Mouse (Mus musculus) G1E (cell line): ENCODE results near the gene Meis2. TPM values are rescaled to one million over a fixed set of nuclear protein-coding genes. Genes with fewer than 3 reads are reported as not detected.

Experiments
- ATAC-seq: 2 replicates; pipeline ENCODE4 v1.8.0; 2016; ENCODE audit warnings: mild to moderate bottlenecking; ENCODE audit not compliant: insufficient number of reproducible peaks, poor library complexity, low FRiP score, severe bottlenecking; ENCODE audit errors: extremely low read depth
- DNase-seq: peaks from one replicate; pipeline ENCODE4 v3.0.0; 2012; ENCODE audit warnings: low spot score
- H3K27me3 ChIP-seq: 2 replicates; pipeline ENCODE4 v1.6.1; 2012; ENCODE audit warnings: mild to moderate bottlenecking, low read length, inconsistent platforms; ENCODE audit not compliant: insufficient read depth
- H3K36me3 ChIP-seq: replicated peaks from 2 replicates; pipeline ENCODE3; 2012; ENCODE audit warnings: mild to moderate bottlenecking, inconsistent platforms
- H3K4me1 ChIP-seq: 2 replicates; pipeline ENCODE4 v1.6.1; 2012; ENCODE audit warnings: low read depth, low read length, inconsistent platforms, mixed read lengths; ENCODE audit not compliant: insufficient read depth
- H3K4me3 ChIP-seq: 2 replicates; pipeline ENCODE4 v1.5.1; 2012; ENCODE audit warnings: low read depth, mild to moderate bottlenecking, inconsistent platforms, low read length, moderate library complexity, mixed read lengths
- H3K9me3 ChIP-seq: replicated peaks from 2 replicates; pipeline ENCODE4 v1.6.1; 2012; ENCODE audit warnings: inconsistent platforms
- CTCF ChIP-seq: IDR thresholded peaks from 2 replicates; pipeline ENCODE4 v1.5.1; 2012; ENCODE audit warnings: low read depth, low read length, inconsistent platforms, mixed read lengths
- GATA1 ChIP-seq: IDR thresholded peaks from 2 replicates; pipeline ENCODE4 v1.6.1; 2012; ENCODE audit warnings: borderline replicate concordance, low read length, inconsistent platforms, mixed read lengths
- GATA2 ChIP-seq: IDR thresholded peaks from 2 replicates; pipeline ENCODE4 v1.6.1; 2012; ENCODE audit warnings: low read depth, low read length, inconsistent platforms, borderline replicate concordance
- POLR2AphosphoS5 ChIP-seq: IDR thresholded peaks from 2 replicates; pipeline ENCODE4 v1.6.1; 2012; ENCODE audit warnings: low read depth, low read length, inconsistent platforms; ENCODE audit not compliant: insufficient replicate concordance
- TAL1 ChIP-seq: conservative IDR thresholded peaks from 2 replicates; pipeline ENCODE4 v1.6.1; 2012; ENCODE audit warnings: low read depth, low read length, inconsistent platforms, mixed read lengths
- polyA plus RNA-seq: library from polyadenylated mRNA; stranded (reverse); fragments of >175 nt; gene quantifications from 2 replicates; pipeline ENCODE4 v1.2.3, GENCODE M21; 2012
- total RNA-seq, 2 experiments: library from RNA; stranded (forward) in 1 of 2; stranded (reverse) in 1 of 2; fragments of 200-1000 nt in 1 of 2; fragments of >200 nt in 1 of 2; fragmentation: Nextera tagmentation in 1 of 2; gene quantifications; 2 replicates each; pipeline ENCODE4 v1.2.3; 2014 to 2017

The Meis2 gene
- total and polyA plus RNA-seq, 3 experiments: 0.27 to 4.3 (median 3.2) TPM

DNA sequence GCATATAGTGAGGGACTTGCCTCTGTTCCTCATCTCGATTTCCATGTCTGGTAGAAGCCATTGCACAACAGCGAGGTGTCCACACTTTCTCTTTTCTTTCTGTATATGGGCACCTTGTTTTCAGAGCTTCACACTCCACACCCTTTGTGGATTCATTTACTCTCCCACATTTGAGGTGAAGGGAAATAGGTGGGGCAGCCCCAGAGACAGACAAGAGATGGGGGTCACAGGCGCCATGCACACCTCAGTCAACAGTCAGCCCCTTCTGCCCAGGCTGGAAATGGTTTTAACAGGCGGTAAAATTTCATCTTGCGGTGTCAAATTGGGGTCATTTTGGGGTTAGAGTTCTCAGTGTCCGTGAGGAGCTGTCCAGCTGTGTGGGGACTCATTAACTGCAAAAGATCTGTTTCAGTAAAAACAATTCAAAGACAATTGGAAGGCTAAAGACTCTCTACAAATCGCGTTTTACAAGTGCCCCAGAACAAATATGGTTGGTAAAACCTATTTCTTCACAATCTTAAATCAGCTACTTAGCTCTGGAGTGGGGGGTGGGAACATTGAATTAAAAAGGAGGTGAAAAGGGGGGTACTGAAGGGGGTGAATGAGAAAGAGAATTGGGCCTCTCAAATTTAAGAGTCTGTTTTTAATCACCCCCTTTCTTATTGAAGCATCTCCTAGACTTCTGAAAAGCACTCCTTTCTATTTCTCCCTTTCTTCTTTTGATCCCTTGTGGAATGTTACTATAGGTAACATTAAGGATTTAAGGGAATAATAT is 4.0 kb upstream of the Meis2 start:
- TF ChIP-seq CTCF (no peak), GATA1 (no peak), POLR2AphosphoS5 (no peak), TAL1 (no peak)
- no peak for ATAC-seq
- no peak for DNase-seq
- H3K27me3 ChIP-seq: no peaks in the 10 kb centered on the region
- no peak overlapping the region for H3K4me3 ChIP-seq
- H3K4me1 ChIP-seq: no peaks in the 10 kb centered on the region
- H3K9me3 ChIP-seq: peaks cover 34% of the 10 kb centered on the region
- H3K36me3 ChIP-seq: no peaks in the 10 kb centered on the region

DNA sequence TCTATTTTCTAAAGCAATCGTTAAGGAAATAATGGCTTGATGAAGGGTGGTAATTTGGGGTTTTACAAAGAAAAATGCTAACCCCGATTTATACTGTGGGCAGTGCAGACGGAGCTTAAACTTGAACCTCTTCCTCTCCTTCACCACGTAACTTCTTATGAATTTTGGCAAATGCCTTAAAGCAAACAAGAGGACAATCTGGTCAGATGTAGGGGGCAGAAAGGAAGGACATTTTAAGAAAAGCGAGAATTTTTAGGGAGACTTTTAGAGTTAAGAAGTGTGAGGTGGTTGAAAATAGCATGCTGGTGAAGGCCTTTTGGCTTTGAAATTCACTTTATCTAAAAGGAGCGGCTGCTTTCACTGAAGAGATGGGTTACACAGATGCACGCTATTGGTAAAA is 3.3 kb upstream of the Meis2 start:
- Histone ChIP-seq H3K9me3 (peaks cover 38% of the 10 kb centered on the region), H3K27me3 (no peaks in the 10 kb centered on the region), H3K4me3 (no peak overlapping the region), H3K4me1 (no peaks in the 10 kb centered on the region), H3K36me3 (no peaks in the 10 kb centered on the region)
- TF ChIP-seq GATA1 (no peak), CTCF (no peak), GATA2 (no peak), TAL1 (no peak)
- DNase-seq: no peak
- ATAC-seq: no peak

DNA sequence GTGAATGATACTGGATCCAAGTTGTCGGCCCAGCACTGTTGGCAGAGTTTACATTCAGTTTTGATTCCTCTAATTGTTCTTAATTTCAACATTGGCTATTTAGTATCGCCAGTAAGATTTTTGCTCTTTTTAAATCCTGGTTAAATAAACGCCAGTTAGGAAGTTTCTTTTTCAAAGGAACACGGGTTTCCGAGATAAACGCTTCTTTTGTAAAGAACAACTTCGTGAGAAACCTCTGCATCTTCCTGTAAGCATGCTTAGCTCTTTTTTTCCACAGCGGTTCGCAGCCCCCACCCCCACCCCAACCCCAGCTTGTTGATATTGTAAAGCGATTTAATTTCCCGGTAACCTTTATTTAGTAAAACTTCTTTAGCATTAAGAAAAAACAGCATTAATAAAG is 2.8 kb upstream of the Meis2 start:
- H3K4me1 ChIP-seq: no peaks in the 10 kb centered on the region
- H3K4me3 ChIP-seq: no peak overlapping the region
- H3K9me3 ChIP-seq: peaks cover 42% of the 10 kb centered on the region
- no peaks in the 10 kb centered on the region for H3K36me3 ChIP-seq
- DNase-seq (no peak), ATAC-seq (no peak)
- H3K27me3 ChIP-seq: no peaks in the 10 kb centered on the region
- TF ChIP-seq POLR2AphosphoS5: no peak
- TF ChIP-seq GATA2: no peak
- no peak for TF ChIP-seq GATA1
- no peak for TF ChIP-seq CTCF
- TF ChIP-seq TAL1: no peak

GRCm38 (mm10) chr2:116067711-116068110 is 2.1 kb upstream of the Meis2 start:
- H3K9me3 ChIP-seq: peaks cover 48% of the 10 kb centered on the region
- TF ChIP-seq POLR2AphosphoS5 (no peak), GATA1 (no peak), TAL1 (no peak), CTCF (no peak), GATA2 (no peak)
- no peaks in the 10 kb centered on the region for H3K4me1 ChIP-seq
- no peak for ATAC-seq
- no peaks in the 10 kb centered on the region for H3K27me3 ChIP-seq
- H3K36me3 ChIP-seq: no peaks in the 10 kb centered on the region
- DNase-seq: no peak
- no peak overlapping the region for H3K4me3 ChIP-seq

DNA sequence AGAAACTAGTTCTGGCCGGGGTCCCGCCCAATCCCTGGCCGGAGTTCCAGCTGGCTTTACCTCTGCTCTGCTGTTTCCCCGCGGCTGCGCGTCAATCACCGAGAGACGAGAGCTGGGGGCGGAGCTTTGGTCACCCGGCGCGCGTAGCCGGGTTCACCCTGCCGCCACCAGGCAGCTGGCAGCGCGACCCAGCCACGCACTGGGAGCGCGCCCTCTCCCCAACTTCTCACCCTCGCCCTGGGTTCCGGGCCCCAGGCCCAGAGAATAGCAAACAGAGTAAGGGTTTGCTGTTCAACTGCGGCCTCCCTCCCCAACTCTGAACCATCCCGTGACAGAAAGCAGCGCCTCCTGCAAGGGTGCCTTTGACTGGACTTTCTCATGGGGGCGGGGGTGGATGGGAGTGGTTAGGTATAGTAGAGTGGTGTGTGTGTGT is 1.4 kb upstream of the Meis2 start:
- DNase-seq: no peak
- Histone ChIP-seq H3K4me3 (no peak overlapping the region; the same call in 1 of the 2 replicates), H3K9me3 (peaks cover 49% of the 10 kb centered on the region), H3K27me3 (no peaks in the 10 kb centered on the region), H3K4me1 (no peaks in the 10 kb centered on the region), H3K36me3 (no peaks in the 10 kb centered on the region)
- TF ChIP-seq TAL1 (no peak), GATA2 (no peak), CTCF (no peak), POLR2AphosphoS5 (no peak), GATA1 (no peak)
- ATAC-seq: no peak

DNA sequence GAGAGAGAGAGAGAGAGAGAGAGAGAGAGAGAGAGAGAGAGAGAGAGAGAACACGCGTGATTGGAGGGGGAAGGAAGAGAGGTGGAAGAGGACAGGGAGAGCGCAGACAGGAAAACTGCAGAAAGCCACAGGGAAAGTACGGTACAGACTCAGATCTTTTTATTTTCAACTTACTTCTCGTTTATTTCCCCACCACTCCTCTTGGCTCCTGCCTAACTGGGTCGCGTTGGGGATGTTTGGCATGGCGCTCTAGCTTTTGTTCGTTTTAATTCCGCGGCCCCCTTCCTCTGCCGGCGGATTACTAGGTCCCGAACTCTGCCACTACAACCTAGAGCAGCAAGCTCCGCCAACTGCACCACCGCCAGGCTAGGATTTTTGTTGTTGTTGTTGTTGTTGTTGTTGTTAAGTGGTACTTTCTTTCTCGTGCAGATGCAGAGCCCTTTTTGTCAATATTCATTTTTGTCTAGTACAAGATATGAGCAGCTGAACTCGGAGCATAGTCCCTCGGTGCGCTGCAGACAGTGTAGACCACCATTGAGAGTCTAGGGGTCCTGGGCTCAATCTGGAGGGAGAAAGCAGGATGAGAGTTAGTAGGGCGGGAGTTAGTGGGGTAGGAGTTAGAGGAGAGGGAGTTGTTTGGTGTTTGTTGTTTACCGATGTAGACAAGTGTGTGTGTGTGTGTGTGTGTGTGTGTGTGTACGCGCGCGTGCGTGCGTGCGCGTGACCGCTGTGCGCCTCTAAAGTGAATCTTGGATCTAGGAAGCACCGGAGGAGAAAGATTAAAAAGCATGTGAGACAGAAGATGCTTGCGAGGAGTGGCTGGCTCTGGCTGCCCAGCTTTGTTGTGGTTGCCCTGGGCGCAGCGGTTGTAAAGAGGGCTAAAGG is 660 bp upstream of the Meis2 start:
- Histone ChIP-seq H3K4me1 (no peaks in the 10 kb centered on the region), H3K9me3 (peaks cover 52% of the 10 kb centered on the region), H3K36me3 (no peaks in the 10 kb centered on the region), H3K27me3 (no peaks in the 10 kb centered on the region), H3K4me3 (no peak overlapping the region)
- TF ChIP-seq GATA2 (no peak), TAL1 (no peak), GATA1 (no peak), POLR2AphosphoS5 (no peak), CTCF (no peak)
- ATAC-seq (no peak), DNase-seq (no peak)
